In the genomic region with DNA sequence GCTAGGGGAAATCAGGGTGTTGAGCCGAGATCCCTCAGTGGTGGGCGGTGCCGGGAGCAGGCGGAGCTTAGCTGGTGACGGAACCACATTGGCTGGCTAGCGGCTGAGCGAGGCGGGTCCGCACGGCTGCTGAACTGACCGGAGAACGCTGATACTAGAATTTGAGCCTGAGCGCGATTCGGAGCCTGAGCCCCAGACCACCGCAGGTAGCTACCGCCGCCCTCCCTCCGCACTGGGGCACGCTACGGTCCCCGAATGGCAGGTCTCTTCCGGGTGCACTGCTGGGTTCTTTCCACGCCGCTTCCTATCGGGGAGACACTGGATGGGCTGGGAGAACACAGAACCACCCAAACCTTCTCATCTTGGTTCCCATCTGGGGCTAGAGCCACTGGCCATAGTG, we compare ENCODE assay signal across 9 mouse cellular contexts. TPM values are rescaled to one million over a fixed set of nuclear protein-coding genes. Genes with fewer than 3 reads are reported as not detected.
DNase-seq lines count a peak whose midpoint lies in the region; ATAC-seq lines count a peak whose summit lies in the region.
"Had no signal": no experiment of that assay in that cellular context is flagged by ENCODE, and none has a peak within 500 bp of the region (broad histone marks: within the 10 kb centered on the region; RNA-seq: fewer than 3 reads in every experiment).

A gene (plus strand): TSS at position 59 of the 400 bp plus-strand sequence.

- no peaks in the 10 kb centered on the region for H3K9me3 ChIP-seq in forebrain, embryonic 11.5 days (ENCODE audit: control insufficient read depth, low read length)
- H3K9me3 ChIP-seq in heart, embryonic 15.5 days (replicated peaks): no peaks in the 10 kb centered on the region
- H3K9me3 ChIP-seq in liver, embryonic 11.5 days (ENCODE audit: control insufficient read depth, low read length): no peaks in the 10 kb centered on the region

- no peaks in the 10 kb centered on the region for H3K27me3 ChIP-seq in forebrain, embryonic 11.5 days (ENCODE audit: control insufficient read depth, insufficient read depth, low read length)
- H3K27me3 ChIP-seq in heart, embryonic 15.5 days: no peaks in the 10 kb centered on the region
- H3K27me3 ChIP-seq in liver, embryonic 11.5 days (replicated peaks; ENCODE audit: control insufficient read depth, insufficient read depth, low read length): peaks cover 8% of the 10 kb centered on the region

- 0% methylated on average over 26 of the region's 26 CpGs for WGBS in forebrain, embryonic 11.5 days
- under 1% methylated on average over 26 of the region's 26 CpGs for WGBS in heart, embryonic 15.5 days
- 2% methylated on average over 26 of the region's 26 CpGs for WGBS in liver, embryonic 11.5 days

- DNase-seq in cerebellum, adult 9-11 months: peak; percentile 15
- DNase-seq in forebrain, embryonic 11.5 days (ENCODE audit: low spot score): peak; percentile 87
- DNase-seq in kidney, postnatal 10 days: peak; percentile 84
- peak; percentile 65 for DNase-seq in liver, embryonic 11.5 days (ENCODE audit: low spot score)
- DNase-seq in monocyte, adult 2 months (ENCODE audit: low read depth in 1 of 2, low spot score in 2 of 2): peak; percentile 36 to 66
- peak; percentile 77 to 81 for DNase-seq in spleen, postnatal 36 days (ENCODE audit: low spot score in 2 of 2)

- peak within 1 kb of the TSS; percentile 32 for H3K4me3 ChIP-seq in forebrain, embryonic 11.5 days (ENCODE audit: low read depth, low read length)
- H3K4me3 ChIP-seq in heart, embryonic 15.5 days: peak within 1 kb of the TSS; percentile 60
- H3K4me3 ChIP-seq in liver, embryonic 11.5 days (ENCODE audit: low read depth, low read length): peak within 1 kb of the TSS; percentile 37

- peak within 1 kb of the TSS; percentile 65 for H3K4me2 ChIP-seq in forebrain, embryonic 11.5 days (ENCODE audit: low read depth, low read length, severe bottlenecking)
- peak within 1 kb of the TSS; percentile 74 for H3K4me2 ChIP-seq in heart, embryonic 15.5 days
- H3K4me2 ChIP-seq in liver, embryonic 11.5 days: peak within 1 kb of the TSS; percentile 66

- H3K27ac ChIP-seq in forebrain, embryonic 11.5 days (ENCODE audit: low read depth, low read length): no peak within 1 kb of the TSS
- H3K27ac ChIP-seq in heart, embryonic 15.5 days: peak within 1 kb of the TSS; percentile 80
- no peak within 1 kb of the TSS for H3K27ac ChIP-seq in liver, embryonic 11.5 days (ENCODE audit: low read depth, low read length)

- H3K9ac ChIP-seq in forebrain, embryonic 11.5 days (ENCODE audit: low read length): peak within 1 kb of the TSS; percentile 51
- H3K9ac ChIP-seq in heart, embryonic 15.5 days: peak within 1 kb of the TSS; percentile 63
- H3K9ac ChIP-seq in liver, embryonic 11.5 days (ENCODE audit: low read depth, low read length): peak within 1 kb of the TSS; percentile 38; the same call in 1 of the 2 replicates

- ATAC-seq in cerebellum, adult (ENCODE audit: insufficient number of reproducible peaks, low FRiP score, low TSS enrichment): no peak
- ATAC-seq in forebrain, embryonic 11.5 days (replicated peaks; ENCODE audit: low FRiP score): peak; percentile 83
- peak; percentile 78 for ATAC-seq in heart, embryonic 15.5 days (replicated peaks; ENCODE audit: insufficient number of reproducible peaks, insufficient read depth, low FRiP score, low read depth)
- ATAC-seq in liver, embryonic 11.5 days (replicated peaks; ENCODE audit: low FRiP score): peak; percentile 82

- H3K4me1 ChIP-seq in forebrain, embryonic 11.5 days (replicated peaks; ENCODE audit: control insufficient read depth, insufficient read depth, low read length): peaks cover 4% of the 10 kb centered on the region; the same call in 1 of the 2 replicates
- peaks cover 34% of the 10 kb centered on the region for H3K4me1 ChIP-seq in heart, embryonic 15.5 days (replicated peaks)
- peaks cover 13% of the 10 kb centered on the region; the same call in 1 of the 2 replicates for H3K4me1 ChIP-seq in liver, embryonic 11.5 days (replicated peaks; ENCODE audit: control insufficient read depth, insufficient read depth, low read length)

- peaks cover 3% of the 10 kb centered on the region; the same call in 1 of the 2 replicates for H3K36me3 ChIP-seq in forebrain, embryonic 11.5 days (ENCODE audit: control insufficient read depth, insufficient read depth, low read length)
- H3K36me3 ChIP-seq in heart, embryonic 15.5 days: peaks cover 16% of the 10 kb centered on the region; the same call in 1 of the 2 replicates
- peaks cover 3% of the 10 kb centered on the region; the same call in 1 of the 2 replicates for H3K36me3 ChIP-seq in liver, embryonic 11.5 days (ENCODE audit: control insufficient read depth, insufficient read depth, low read length)

RNA-seq across cellular contexts. Expression of the gene that starts here (rescaled TPM):
- 5.0 and 5.2 TPM in 2 replicates for polyA plus RNA-seq in forebrain, embryonic 11.5 days (2014; fragmentation: Nextera tagmentation; extraction: Ambion mirVana)
- 149 and 153 TPM in 2 replicates for polyA plus RNA-seq in heart, embryonic 15.5 days (2015; fragmentation: Nextera tagmentation; extraction: Ambion mirVana)
- polyA plus RNA-seq in liver, embryonic 11.5 days (2014; fragmentation: Nextera tagmentation; extraction: Ambion mirVana): 10.5 and 13.0 TPM in 2 replicates
- polyA plus RNA-seq: C2C12 had no signal

Comparison
In these comparisons a context has a peak if more than half of its experiments do, and no peak if none do; other contexts are left out.
1. RNA of the gene that starts here (polyA plus RNA-seq): 149 to 153 TPM in heart, embryonic 15.5 days; 10.5 to 13.0 TPM in liver, embryonic 11.5 days and 5.0 to 5.2 TPM in forebrain, embryonic 11.5 days; every median in the first group is over 10 times any median in the second.
2. DNase-seq: peak in every context shown above with its lines; median percentile 87 in forebrain, embryonic 11.5 days; 84 in kidney, postnatal 10 days; 79 in spleen, postnatal 36 days; 65 in liver, embryonic 11.5 days; 51 in monocyte, adult 2 months; 15 in cerebellum, adult 9-11 months.
3. Peak in every context shown above with its lines, with median percentiles within 50 percentile points of each other: H3K4me2 ChIP-seq, H3K4me3 ChIP-seq and H3K9ac ChIP-seq.